Mouse (Mus musculus): Measurements from ENCODE around the gene Rps2.

- TF ChIP-seq POLR2A (IDR thresholded peaks at IDR 0.05; ENCODE audit: low read depth, low read length), result no peak
- no peak for TF ChIP-seq CTCF (IDR thresholded peaks at IDR 0.05; ENCODE audit: borderline replicate concordance, insufficient read depth, low read length)
Observed at GRCm38 (mm10) chr17:24734513-24734912, 16.6 kb downstream of the Rps2 start.

All from embryonic fibroblast, embryonic 13.5 days (primary cell).